Mouse (Mus musculus): ENCODE results near the gene Myl9.
"Not testable (repeated sequence)": the region's sequence is repeated elsewhere in the genome, so short reads cannot be mapped to it uniquely, and the experiment has no call there.

The Myl9 gene

DNA sequence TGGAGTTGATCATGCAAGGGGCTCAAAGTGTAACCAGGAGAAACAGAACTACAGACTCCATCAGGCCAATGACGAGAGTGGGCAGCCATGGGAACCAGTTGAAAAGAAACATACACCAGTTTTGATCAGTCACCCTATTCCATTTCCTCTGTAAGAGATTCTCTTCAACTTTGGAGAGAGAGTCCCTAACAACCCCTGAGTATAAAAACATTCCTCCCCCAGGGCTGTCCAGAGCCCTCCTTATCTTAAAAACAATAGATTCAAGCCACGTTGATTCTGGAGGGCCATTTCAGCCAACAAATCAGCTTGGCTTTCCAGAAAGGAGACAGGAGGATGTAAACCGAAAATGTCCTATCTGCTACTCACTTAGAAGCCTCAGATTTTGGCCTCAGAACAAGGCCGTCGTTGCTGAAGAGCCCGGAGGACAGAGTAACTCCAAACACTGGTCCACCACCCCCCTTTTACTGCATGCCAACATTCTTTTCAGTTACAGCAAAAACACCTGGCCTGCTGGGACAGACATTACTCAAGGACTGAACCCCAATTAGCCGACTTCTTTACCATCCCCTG lies 8.9 kb downstream of the Myl9 start:
- DNase-seq (ENCODE audit: low read depth, low spot score): no peak

DNA sequence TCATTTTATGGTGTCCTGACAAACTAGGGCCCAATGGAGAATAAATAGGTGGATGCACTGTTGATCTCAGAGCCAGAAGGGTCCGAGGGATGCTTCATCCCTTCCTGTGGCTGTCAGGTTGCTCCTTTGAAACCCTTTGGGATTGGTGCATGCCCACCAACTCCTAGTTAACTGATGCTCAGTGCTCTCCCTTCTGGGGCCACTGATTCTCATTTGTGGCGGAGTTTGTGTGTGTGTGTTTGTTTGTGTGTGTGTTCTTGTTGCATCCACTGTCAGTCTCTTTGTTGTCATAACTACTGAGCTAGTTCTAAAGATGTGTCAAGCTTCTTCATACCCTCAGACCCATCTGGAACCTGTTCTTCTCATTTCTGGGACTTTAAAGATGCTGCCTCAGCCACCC lies 9.7 kb downstream of the Myl9 start:
- no peak for DNase-seq (ENCODE audit: low read depth, low spot score)

DNA sequence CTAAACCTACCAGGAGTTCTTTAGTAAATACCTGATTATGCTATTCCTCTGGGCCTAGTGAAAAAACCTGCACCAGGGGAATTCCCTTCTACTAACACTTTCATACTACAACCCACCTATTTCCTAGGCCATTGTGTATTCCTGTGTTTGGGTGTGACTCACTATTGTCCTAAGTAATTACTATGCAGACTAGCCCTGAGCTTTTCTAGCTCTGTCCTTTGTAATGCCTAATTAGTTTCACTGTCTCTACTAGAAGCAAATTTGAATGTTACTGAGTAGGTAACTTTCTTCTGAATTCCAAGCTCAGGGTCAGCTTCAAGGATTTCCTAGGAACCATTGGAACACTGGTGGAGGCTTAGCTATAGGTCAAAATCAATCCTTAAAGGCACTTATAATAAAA lies 11.1 kb downstream of the Myl9 start:
- not testable (repeated sequence) for DNase-seq (ENCODE audit: low read depth, low spot score)

DNA sequence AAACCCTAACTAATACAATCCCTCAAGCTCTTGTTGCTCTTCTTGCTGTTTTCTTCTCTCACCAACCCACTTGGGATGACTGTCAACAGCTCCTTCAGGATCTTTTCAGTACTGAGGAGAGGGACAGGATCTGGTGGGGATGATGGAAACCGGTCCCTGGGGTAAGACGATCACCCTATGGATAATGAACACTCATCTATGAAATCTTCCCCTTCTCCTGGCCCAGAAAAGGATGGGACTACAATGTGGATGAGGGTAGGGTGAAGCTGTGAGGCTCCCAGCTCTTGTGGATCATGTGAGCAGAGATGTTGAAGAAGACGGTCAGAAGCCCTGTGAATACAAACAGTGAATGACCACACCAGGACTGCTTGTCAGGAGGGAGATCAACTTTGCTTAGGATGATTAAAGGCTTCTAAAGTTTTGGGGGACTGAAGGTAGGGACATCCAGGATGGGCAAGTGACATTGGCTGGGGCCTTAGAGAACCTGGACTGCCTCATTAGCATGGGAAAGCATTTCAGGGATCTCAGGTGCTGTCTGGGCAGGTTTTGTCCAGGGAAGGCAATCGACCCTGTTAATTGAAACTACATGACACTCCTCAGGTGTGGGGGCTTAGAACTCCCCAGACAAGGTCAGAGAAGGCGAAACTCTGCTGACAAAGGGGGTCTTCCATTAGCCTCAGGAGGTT lies 12.0 kb downstream of the Myl9 start:
- no peak for DNase-seq (ENCODE audit: low read depth, low spot score)

DNA sequence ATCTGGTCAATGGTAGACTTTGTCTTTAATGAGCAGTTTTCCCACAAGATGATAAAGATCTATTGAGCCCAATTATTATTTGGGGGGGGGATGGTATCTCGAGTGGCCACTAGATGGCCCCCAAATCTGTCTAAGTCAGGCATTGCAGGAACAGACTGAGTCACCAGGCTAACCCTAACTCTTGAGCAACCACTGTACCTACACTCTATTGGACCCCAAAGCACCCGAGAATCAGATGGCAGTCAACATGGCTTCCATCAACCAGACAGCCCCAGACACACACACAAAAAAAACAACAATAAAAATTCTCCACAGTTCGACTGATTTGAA lies 12.5 kb downstream of the Myl9 start:
- no peak for DNase-seq (ENCODE audit: low read depth, low spot score)

DNA sequence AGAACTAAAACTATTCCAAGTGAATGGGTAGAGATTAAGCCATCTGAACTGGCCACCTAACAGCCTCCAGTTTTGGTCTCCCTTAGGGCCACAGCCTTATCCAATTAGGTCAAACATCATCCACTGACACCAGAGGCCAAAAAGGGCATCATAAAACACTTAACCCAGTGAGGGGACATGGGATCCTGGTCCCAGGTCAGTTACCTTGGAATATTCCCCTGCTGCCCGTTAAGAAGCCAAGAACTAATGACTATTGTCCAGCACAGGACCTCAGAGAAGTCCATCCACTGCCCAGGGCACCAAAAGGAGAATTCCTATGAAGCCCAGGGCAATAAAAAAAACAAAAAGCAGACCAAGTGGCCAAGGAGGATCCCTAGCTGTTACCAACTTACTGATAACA lies 13.6 kb downstream of the Myl9 start:
- no peak for DNase-seq (ENCODE audit: low read depth, low spot score)

DNA sequence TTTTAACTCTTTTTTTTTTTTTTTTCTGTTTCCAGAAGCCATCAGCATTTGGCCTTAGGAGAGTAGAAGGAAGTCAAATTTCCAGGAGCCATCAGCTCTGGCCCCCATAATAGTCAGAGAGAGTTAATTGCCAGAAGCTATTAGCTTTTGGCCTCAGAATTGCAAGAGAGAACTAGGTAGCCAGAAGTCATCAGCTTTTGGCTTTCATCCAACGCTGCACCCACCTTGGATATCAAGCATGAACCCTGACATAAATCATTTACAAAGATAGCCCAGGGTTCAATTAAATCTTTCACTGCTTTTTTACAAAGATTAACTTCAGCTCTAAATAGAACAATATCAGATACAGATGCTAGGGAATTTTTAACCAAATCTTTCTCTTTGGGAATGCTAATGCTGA lies 23.3 kb downstream of the Myl9 start:
- no peak for DNase-seq (ENCODE audit: low read depth, low spot score)

DNA sequence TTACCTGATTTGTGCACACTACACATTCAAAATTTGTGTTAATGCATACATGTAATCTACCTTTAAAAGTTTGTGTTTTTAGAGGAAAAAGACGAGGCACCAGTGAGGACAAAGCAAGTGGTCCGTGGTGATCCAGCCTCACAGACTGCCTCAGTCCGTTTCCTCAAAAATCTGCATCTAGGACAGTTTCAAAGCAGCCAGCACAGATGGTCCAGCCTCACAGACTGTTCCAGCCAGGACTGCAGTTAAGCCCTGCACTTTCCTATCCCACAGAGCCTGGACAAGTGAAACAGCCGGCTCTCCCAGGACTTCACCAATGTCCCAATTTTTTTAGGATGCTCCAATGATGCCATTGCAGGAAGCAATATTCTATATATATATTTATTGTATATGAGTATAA lies 25.8 kb downstream of the Myl9 start:
- DNase-seq (ENCODE audit: low read depth, low spot score): no peak

DNA sequence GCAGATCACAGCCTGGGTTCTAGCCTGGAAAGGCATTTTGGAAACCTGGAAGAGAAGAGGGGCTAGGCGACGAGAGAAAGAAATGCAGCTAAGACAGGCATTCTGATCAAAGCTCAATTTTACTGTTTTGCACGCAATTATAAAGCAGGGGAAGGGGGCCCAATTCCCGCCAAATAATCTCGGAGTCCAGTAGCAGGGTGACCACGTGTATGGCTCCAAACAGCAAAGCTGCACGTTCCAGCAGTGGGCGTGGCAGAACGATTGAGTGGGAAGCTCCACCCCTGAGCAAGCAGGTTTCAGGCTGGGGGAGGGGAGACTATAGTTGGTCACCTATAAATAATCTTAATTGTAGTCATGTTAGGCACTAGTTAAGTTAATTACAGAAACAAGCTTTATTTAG lies 26.9 kb downstream of the Myl9 start:
- DNase-seq (ENCODE audit: low read depth, low spot score): not testable (repeated sequence)

DNA sequence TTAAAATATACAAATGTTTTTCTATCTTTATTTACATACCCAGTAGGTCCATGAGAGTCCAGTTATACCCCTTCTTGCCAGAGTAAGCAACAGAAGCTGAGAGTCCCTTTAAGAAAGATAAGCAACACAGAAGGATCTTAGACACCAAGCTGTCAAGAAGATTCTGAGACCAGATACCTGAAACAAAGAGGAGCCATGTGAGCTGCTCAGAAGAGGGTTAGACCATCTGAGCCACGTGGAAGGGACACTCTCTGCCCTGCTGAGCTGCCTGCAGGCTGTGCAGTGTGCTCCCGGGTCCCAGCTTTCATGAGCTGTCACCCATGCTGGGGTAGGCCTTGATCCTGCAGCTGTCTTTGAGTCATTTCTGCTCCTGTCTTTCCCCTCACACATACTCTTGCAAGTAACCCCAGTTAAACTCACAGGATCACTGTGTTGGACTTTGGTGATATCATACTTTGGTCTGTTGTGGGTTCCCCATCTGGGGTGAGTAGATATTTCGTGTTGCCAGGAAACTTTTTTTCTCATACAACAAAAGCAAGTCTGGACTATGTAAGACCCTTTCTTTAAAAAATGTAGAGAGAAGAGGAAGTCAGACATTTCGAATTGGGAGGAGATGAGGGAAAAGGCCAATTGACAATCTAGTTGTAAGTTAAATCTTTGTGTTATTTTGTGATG lies 28.6 kb downstream of the Myl9 start:
- no peak for DNase-seq (ENCODE audit: low read depth, low spot score)

DNA sequence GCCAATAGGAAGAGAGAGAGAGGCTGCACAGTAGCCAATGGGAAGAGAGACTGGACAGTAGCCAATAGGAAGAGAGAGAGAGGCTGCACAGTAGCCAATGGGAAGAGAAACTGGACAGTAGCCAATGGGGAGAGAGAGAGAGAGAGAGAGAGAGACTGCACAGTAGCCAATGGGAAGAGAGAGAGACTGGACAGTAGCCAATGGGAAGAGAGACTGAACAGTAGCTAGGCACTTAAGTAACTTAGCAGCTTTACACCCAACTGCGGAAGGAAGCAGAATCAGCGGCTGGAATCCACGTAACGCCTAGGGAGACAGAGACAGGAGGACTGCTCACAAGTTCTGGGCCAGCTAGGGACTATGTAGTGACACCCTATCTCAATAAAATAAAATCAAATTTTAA lies 29.4 kb downstream of the Myl9 start:
- DNase-seq (ENCODE audit: low read depth, low spot score): no peak

DNA sequence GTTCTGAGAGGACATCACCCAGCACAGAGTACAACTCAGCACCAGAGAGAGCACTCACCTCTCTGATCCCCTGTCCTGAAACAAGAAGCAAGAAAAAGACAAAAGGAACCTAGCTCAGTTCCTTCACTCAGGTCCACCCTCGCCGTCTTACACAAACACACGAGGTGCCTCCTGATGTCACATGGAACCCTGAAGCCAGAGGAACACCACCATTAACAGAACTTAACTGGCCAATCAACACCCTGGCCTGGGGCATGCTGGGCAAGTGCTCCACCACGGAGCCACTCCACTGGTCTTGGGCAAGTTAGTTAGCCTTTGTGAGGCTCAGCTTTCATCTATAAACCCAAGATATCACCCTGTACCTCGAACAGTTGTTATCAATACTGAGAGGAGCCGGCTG lies 31.7 kb downstream of the Myl9 start:
- no peak for DNase-seq (ENCODE audit: low read depth, low spot score)

DNA sequence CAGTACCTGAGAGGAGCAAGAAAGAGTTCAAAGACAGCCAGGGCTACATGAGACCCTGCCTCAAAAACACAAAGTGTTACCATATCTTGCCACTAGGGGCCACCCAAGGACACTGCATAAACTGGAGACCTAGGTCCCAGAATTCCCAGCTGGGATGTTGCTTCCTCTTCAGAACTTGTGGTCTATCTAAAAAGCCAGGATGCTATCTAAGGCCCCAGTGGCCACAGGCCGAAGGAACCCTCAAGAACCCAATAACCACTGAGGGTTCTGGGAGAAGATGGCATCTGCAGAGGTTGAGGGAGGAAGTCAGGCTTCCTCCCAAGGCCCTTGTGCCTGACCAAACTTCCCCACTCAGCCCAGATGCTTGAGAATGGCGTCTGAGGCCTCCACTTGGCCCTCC lies 34.4 kb downstream of the Myl9 start:
- DNase-seq (ENCODE audit: low read depth, low spot score): peak; percentile 47

DNA sequence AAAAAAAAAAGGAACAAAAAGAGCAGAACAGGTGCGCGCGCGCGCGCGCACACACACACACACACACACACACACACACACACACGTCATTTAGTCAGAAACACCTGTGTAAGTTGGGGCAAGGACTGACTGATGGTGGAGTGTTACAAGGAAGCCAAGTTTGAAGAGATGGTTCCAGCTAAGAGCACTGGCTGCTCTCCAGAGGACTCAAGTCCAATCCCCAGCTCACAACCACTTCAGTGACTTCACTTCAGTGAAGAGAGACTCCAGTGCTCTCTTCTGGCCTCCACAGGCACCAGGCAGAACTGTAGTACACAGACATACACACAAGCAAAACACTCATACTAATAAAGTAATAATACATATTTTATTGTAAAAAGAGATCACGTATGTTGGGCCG lies 35.5 kb downstream of the Myl9 start:
- no peak for DNase-seq (ENCODE audit: low read depth, low spot score)

DNA sequence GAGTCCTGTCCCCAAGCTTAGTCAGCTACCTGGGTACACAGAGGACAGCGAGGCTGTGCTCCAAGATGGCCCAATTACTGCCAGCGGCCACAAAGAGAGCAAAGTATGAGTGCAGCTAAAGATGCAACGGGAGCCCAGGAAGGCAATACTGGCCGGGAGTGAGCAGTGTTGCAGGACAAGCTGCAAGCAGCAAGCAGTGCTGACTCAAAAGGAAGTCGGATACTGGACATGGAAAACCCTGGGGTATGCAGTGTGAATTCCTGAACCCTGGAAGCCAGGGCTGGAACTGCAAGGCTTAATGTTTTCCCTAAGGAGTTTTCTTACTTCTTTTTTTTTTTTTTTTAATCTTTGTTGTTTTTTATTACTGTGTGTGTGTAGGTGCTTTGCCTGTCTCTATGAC lies 36.3 kb downstream of the Myl9 start:
- no peak for DNase-seq (ENCODE audit: low read depth, low spot score)

DNA sequence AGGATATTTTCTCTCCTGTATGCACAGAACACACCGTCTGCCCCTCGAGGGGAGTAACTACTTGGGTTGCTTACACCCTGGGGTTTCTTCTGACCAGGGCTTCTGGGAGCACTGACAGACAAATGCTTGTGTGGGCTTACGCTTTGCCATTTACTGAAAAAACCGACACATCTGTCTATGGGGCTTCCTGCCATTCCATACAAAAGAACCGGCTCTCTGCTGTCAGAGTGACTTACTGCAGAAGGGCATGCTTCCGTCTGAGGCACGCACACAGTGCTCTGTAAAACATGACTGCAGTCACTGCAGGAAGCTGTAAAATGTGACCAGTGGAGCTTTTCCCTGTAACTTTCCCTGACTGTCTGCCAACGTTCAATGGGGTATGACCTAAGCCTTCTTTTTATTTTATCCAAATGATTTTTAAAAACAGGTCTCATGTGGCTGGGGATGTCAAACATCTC lies 39.2 kb downstream of the Myl9 start:
- no peak for DNase-seq (ENCODE audit: low read depth, low spot score)

DNA sequence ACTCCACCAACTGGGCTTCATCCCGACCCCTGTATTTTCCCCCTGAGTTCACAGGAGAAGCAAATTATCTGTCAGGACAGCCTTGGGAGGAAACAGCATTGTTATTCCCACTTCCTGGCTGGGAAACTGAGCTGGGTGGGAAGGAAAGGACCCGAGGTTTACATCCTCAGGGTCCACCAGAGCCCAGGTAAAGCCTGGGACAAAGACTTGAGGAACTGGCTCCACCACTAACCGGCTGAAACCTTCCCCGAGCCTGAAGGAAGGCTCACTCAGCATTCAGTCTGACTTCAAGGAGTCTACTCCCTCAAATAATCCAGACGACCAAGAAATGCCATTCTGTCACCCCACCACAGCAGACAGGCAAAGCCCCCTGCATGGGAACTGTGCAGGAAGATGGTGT lies 39.7 kb downstream of the Myl9 start:
- DNase-seq (ENCODE audit: low read depth, low spot score): no peak

DNA sequence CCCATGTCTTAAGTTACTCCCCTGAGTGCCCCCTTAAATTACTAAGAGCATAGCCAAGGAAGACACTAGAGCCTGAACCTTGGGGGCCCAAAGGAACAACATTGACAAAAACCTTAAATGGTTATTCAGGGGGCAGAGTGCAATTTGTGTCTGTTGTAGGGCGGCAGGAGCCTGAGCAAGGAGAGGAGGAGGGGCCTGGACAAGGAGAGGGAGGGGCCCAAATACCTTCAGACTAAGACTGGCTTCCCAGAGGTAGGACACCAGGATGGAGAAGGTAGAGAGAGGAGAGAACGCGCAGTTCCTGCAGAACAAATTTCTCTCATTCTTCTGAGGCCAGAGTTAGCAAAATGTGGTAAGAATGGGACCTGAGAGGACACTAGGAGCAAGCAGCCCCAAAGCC lies 40.2 kb downstream of the Myl9 start:
- no peak for DNase-seq (ENCODE audit: low read depth, low spot score)

DNA sequence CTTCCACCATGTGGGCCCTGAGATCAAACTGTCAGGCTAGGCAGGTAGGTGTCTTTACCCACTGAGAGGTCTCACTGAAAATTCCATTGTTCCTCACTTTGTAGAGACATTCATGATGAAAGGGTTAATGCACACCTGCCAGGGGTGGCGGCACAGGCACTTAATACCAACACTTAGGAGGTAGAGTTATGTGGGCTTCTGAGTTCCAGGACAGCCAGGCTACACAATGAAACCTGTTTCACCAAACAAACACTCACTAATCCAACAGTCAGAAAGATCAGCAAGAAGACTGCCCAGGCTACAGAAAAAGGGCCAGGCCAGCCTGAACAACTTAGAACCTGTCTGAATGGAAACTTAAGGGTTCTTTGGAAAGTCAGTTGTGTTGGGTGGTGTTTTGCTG lies 40.9 kb downstream of the Myl9 start:
- DNase-seq (ENCODE audit: low read depth, low spot score): no peak

DNA sequence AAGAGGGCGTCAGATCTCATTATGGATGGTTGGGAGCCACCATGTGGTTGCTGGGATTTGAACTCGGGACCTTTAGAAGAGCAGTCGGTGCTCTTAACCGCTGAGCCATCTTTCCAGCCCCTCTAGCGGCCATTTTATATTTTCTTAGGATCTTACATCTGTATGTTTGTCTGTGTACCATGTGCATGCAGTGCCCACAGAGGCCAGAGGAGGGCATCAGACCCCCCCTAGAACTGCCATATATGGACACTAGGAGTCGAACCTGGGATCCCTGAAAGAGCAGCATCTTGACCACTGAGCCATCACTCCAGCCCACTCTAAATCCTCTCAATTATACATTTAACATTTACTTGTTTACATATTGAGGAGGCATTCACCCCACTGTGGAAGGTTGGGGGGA lies 49.9 kb downstream of the Myl9 start:
- not testable (repeated sequence) for DNase-seq (ENCODE audit: low read depth, low spot score)

Measured in WW6 (cell line).